Mouse (Mus musculus) megakaryocyte progenitor cell, adult 5-6 weeks (primary cell): Measurements from ENCODE around the gene Vmn2r103. TPM values are rescaled to one million over a fixed set of nuclear protein-coding genes. Genes with fewer than 3 reads are reported as not detected.

ENCODE experiments used
- ATAC-seq: replicated peaks from 2 replicates; pipeline ENCODE4 v1.8.0; 2016; ENCODE audit warnings: mild to moderate bottlenecking, moderate TSS enrichment, inconsistent platforms; ENCODE audit not compliant: poor library complexity
- total RNA-seq, 2 experiments: library from RNA; stranded (forward) in 1 of 2; stranded (reverse) in 1 of 2; fragments of 157-497, 149-512 nt in 1 of 2; fragments of 200-1000 nt in 1 of 2; gene quantifications; 2 replicates each; pipeline versions ENCODE4 v1.2.3 to v1.2.4; 2015 to 2017

Gene Vmn2r103
- total RNA-seq (2015) (not detected in 2 replicates), total RNA-seq (2017) (not detected in 2 replicates)

DNA sequence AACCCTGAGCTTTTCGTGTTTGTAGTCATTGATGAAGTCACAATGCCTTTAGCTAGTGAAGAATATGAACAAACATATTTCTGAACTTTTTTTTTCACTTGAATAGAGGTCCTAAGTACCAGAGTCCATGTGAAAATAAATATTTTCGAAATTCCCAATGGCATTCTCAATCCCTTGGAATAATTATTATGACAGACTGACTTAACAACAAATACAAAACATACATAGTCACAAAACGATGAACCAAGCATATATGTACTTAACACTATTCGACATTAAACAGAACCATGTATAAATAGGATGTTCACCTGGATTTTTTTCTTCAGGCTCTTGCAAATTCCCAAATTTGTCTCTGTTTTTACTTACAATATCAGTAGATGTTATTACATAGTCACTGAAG is at the start of gene Vmn2r103:
Vmn2r103 (plus strand) TSS at position 301 of the 400 bp plus-strand sequence.
- no peak for ATAC-seq

DNA sequence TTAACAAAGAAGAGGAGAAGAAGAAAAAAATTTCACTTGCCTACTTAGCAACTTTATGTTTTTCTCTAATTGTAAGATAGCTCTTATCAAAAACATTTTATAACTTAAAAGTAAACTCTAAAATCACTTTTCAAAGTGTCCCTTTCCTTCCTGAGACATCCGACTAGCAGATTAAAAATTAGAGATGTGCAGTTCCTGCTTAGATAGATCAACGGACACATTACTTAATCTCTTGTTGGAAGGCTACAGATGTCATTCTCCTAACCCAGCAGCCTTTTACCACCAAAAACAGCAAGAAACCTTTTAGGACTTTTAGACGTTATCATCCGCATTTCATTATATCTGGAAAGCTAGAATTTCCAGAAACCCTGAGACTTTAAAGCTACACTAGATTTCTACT is 5.8 kb downstream of the Vmn2r103 start:
- no peak for ATAC-seq

DNA sequence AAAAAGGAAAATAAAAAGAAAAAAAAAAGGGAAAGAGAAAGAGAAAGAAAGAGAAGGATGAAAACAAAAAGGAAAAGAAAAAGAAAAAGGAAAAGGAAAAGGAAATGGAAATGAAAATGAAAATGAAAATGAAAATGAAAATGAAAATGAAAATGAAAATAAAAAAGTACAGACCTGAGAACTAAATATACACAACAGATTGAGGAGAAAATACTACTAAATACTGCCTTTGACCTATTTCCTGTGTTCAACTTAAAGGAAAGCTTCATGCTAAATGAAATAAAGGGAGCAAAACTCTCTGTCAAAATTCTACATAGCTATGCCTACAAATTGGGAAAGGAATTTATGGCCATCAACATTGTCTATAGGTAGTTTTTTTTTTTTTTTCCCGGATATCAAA is 16.1 kb downstream of the Vmn2r103 start:
- no peak for ATAC-seq

Other genes with a start within 250 kb of the Vmn2r103 start
- not detected in 2 replicates for gene Vmn2r101, start 196.1 kb upstream of the Vmn2r103 start, total RNA-seq (2015)
- not detected in 2 replicates for gene Vmn2r101, start 196.1 kb upstream of the Vmn2r103 start, total RNA-seq (2017)
- not detected in 2 replicates for gene Vmn2r102, start 113.0 kb upstream of the Vmn2r103 start, total RNA-seq (2015)
- not detected in 2 replicates for gene Vmn2r102, start 113.0 kb upstream of the Vmn2r103 start, total RNA-seq (2017)